Mouse (Mus musculus): ENCODE data around the gene Cnn3.

DNA sequence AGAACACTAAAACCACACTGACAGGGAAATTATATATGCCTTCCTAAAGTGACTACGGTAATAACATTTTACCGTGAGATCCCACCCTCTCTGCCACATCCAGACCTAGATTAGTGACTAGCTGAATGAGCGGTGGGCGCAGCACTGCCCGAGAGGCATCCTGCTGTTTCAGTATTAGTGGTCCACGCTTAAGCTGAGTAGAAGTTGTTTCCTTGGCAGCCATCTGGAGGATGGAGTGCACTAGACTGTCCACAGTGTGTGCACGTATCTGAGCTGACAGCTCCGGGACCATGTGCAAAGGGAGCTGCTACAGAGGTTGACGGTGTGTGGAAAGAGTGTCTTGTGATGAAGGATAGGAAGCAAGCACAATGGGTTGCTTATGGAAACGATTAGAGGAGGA lies 39.5 kb downstream of the Cnn3 start:
- TF ChIP-seq CTCF (IDR thresholded peaks at IDR 0.05): no peak
- no peak for TF ChIP-seq EP300 (IDR thresholded peaks at IDR 0.05)
